Mouse (Mus musculus): Measurements from ENCODE around the gene Ugcg. TPM values are rescaled to one million over a fixed set of nuclear protein-coding genes. Genes with fewer than 3 reads are reported as not detected.
"Not testable (repeated sequence)": the region's sequence is repeated elsewhere in the genome, so short reads cannot be mapped to it uniquely, and the experiment has no call there.

Ugcg gene
- total RNA-seq, 4 experiments from 2014 or later = 34.6 to 58.9 (median 48.2) TPM

- DNase-seq = no peak
Observed at GRCm38 (mm10) chr4:59260871-59261515, 71.9 kb downstream of the Ugcg start.

- not testable (repeated sequence) for DNase-seq
Observed at GRCm38 (mm10) chr4:59261582-59261981, 72.5 kb downstream of the Ugcg start.

- no peak for DNase-seq
Observed at GRCm38 (mm10) chr4:59262156-59262555, 73.1 kb downstream of the Ugcg start.

- DNase-seq = no peak
Observed at GRCm38 (mm10) chr4:59263418-59263817, 74.4 kb downstream of the Ugcg start.

DNA sequence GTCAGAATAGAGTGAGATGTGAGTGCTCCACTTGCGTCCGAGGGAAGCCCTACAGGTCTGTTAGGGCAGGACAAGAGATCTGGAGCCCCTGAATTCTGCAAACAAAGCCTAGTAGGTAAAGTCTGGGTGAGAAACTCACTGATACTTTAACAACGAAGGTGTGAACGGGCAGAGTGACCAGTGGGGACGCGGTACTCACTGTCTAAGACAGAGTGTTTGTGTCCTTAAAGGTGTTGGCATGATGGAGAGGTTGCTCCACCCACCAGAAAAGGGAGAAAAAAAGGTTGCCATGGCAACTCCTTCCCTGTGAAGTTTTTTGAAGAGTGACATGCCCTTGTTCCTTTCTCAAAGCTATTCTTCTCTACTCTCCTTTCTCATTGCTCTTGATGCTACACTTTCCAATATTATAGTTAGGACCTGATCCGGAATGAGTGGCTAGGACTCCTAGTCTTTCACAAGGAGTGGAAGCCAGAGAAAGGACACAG is 75.6 kb downstream of the Ugcg start:
- DNase-seq = no peak

GRCm38 (mm10) chr4:59265182-59265581 is 76.1 kb downstream of the Ugcg start:
- DNase-seq = no peak

GRCm38 (mm10) chr4:59265631-59266030 is 76.6 kb downstream of the Ugcg start:
- DNase-seq = no peak

Other genes starting within 250 kb of the Ugcg start
- gene Zkscan16, start 245.6 kb upstream of the Ugcg start, total RNA-seq (2022) = 10 to 100 TPM in 2 of 4 experiments, 1 to 10 TPM in 2; 4.3 to 11.6 (median 8.5) TPM
- 10 to 100 TPM; 18.0 to 54.4 (median 29.9) TPM for gene Ptgr1, start 202.1 kb upstream of the Ugcg start, total RNA-seq (2022)
- gene Dnajc25, start 194.2 kb upstream of the Ugcg start, total RNA-seq (2022) = 10 to 100 TPM; 13.1 to 19.6 (median 15.3) TPM
- gene Gm20503, start 186.0 kb upstream of the Ugcg start, total RNA-seq (2022) = 1 to 10 TPM in 3 of 4 experiments, not detected in 1; 2.7 to 8.3 (median 6.3) TPM
- 10 to 100 TPM; 22.4 to 39.2 (median 34.3) TPM for gene Gng10, start 154.2 kb upstream of the Ugcg start, total RNA-seq (2022)
- under 1 TPM in 2 of 4 experiments, not detected in 2; 0.25 to 0.27 TPM for gene AI481877, start 50.3 kb upstream of the Ugcg start, total RNA-seq (2022)
- 1 to 10 TPM; 3.7 to 7.8 (median 4.9) TPM for gene Susd1, start 249.4 kb downstream of the Ugcg start, total RNA-seq (2022)

All from adrenal gland, adult 8-10 months (tissue).